Mouse (Mus musculus): ENCODE data around the gene Gps2.
"Not testable (repeated sequence)": the region's sequence is repeated elsewhere in the genome, so short reads cannot be mapped to it uniquely, and the experiment has no call there.

Gene Gps2

DNA sequence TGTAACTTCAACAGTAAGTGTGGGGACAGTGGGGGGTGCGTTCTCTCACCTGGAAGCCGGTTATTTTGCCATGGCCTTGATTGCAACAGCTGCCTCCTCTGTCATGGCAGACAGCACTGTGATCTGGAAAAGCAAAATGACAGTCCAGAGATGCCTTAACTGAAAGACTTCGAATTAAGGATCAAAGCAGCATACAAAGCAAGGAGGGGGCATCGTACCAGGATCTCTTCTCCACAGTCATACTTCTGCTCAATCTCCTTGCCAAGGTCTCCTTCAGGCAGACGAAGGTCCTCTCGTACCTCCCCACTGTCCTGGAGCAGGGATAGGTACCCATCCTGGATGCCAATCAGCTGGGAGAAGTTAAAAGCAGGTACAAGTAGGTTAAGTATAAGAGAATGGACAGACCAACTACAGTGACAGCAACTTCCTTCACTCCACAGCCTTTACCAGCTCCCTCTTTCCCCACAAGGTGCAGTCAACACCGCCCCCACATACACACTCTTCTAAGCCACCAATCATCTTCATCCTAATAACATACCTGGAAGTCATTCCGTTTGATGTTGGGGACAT is 3.8 kb downstream of the Gps2 start:
- DNase-seq: no peak

DNA sequence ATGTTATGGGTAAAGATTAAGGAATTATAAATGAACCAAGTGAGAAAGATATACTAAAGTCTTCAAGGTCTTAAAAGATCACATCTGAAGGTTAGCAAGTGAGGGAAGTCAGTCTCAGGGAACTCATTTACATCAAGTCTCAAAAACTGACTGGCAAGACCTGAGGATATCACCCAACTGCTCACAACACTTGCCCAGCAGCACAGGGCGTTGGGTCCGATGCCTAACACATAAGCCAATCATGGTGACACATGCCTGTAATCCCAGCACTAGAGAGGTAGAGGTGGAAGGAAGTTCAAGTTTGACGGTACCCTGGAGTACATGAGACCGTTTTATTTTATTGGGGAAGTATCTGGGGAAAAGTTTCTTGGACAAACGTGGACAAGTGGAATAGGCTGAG is 4.4 kb downstream of the Gps2 start:
- DNase-seq: no peak

DNA sequence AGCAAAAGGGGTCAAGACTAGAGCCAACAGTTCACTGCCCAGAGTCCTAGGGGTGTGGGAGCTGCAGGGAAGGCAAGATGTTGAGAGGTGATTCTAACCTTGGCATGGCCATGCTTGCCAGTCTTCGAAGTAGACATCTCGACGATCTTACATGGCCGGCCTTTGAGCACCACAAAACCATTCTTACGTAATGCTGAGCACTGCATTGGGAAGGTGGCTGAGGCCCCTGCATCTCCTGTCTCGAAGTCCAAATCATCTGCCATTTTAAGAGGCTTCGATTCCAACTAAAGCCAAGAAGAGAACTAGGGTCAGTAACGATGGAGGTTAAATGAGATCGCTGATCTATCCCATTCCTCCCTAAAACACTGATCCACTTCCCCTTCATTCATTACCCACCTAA is 5.4 kb downstream of the Gps2 start:
- no peak for DNase-seq

DNA sequence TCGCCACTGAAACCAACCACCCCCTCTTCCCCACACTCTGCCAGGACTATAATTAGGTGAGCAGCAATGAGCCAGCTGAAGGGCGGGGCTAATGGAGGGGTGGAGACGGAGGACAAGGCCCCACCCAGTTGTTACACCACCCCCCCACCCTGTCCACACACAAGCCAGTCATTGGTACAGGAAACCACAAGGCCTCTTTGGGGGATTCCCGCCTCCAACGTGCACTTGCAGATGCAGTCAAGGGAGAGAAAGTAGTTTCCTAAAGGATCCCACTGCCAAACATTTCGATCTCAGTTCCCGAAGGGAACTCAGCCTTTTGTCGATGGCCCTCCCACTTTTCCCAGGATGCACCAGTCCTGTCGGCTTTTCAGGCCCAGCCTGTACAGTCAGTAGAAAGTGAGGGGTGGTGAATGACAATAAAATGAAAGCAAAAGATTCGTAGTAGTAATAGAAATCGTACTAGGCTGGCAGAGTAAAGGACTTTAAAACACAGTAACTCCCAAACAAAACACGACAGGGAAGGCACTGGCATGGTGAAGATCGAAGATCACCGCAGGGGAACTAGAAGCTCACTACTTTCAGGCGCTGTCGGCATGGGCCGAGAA is 6.1 kb downstream of the Gps2 start:
- DNase-seq: peak; percentile 68

DNA sequence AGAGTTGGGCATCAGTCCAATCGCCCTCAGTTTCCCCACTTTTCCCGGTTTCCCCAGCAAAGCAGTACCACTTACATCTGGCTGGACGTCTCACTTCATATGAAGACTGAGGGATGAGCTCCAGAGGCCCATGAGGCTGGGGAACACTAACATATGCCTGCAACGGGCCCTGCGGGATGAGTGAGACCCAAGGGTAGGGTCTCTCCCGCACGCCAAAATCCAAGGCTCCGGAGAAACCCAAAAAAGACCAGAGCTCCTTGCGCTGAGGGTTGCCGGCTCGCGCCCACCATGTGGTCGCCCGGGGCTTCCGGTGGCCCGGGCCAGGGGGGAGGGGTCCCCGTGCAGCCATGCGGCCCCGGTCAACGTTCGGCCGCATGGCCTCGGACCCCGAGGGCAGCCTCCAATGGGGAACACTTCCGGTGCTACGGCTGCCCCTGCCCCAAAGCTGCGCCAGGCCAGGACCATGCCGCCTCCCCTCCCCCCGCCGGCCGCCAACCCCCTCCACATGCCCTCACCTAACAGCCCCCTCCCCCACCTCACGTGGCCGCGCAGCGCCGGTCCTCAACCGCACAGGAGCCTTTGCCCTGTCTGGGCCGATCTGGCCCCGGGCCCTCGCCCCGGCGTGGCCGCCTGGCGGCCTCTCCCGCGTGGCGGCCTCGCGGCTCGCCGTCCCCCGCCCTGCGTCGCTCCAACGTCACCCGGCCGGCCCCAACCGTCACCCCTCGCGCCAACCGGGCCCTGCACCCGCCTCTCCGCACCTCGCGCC is 6.8 kb downstream of the Gps2 start:
- DNase-seq: no peak

DNA sequence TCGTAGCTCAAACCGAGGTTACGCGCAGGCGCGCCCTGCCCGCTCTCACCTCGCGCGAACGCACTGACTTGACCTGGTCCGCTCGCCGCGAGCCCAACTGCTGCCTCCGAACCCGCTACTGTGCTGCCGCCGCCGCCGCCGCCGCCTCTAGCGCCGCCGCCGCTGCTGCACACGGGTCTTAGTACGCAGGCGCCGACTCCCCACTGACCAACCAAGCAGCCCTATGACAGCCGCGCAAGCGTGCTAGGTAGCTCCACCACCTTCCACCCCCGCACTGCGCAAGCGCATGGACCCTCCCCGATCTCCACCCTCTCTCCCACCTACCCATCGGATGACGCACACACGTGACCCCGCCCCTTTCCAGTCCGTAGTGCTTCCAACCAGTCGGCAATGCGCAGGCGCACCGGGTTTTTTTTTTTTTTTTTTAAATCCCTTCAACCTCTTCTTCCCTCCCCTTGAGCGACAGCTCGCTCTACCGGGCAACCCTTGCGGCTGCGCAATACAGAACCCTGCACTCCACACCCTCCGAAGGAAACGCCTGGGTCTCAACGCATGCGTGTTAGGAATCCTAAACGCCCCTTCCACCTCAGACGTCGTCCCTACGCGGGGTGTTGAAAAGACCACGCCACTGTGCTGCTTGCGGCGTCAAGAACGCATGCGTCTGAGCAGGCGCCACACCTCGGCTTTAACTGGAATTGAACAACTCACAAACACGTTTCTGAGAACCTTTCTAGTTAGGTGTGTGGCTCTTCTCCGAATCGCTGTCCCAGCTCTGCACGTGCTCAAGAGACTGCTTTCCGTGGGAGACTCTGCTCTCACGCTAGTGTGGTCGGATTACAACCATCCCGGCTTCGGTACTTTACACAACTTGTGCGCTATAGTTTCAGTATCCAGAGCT is 7.7 kb downstream of the Gps2 start, which contains the start of gene Eif5a:
Gene Eif5a, minus strand, starts transcription at position 845 of the 898 bp plus-strand sequence.
- peak; percentile 100 for DNase-seq

DNA sequence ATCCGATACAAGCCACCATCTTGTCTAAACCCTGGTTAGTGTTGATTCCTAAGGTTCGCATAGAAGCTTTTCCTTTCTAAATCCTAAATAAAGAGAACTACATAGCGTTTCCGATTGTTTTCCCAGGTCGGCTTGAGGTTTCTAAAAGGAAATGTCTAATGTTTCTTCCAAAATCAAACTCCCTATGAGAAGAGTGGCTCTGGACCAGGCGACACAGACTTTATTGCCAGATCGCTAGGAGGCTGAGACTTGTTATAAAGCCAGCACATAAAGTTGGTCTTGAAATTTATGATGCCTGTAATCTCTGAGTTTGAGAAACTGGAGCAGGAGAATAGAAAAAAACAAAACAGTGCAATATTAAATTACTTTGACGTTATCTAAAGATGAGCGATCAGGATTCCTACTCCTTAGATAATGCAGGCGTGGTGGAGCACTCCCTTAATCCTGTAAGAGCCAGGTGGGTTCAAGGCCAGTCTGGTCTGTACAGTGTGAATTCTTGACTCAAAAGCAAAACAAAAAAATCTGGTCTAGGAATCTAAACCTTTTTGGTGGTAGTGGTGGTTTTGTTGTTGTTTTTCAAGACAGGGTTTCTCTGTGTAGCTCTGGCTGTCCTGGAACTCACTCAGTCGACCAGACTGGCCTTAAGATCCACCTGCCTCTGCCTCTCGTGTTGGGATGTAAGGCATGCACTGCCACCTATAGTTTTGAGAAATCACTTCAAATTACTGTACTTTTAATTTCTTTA is 8.5 kb downstream of the Gps2 start:
- no peak for DNase-seq

DNA sequence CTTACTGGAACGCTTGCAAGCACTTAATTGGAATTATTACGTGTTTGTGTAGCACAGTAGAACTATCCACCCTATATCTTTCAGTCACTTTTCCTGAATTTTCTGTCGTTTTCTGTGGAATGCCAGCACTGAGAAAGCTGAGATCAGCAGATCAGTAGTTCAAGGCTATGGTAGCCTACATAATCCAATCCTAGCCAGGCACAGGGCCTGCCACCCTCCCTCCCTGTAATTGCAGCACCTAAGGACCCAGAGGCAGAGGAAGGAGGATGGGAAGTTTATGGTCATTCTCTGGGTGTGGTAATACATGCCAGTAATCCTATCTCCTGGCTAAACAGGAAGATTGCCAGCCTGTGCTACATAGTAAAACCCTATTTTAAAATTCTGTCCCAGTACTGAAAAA is 9.1 kb downstream of the Gps2 start:
- no peak for DNase-seq

DNA sequence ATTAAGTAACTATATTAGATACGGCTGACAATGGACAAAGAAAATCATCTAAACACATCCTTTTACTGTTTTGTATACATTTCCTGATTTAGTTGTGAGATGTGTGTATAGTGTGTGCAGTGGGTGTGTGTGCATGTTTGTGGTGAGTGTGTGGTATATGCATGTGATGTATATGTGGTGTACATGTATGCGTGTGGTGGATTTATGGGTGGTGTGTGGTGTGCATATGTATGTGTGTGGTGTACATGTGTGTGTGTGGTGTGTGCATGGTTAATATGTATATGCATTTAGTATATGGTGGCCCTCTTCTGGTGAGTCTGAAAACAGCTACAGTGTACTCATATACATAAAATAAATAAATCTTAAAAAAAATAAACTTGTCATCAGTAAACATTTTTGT is 13.8 kb downstream of the Gps2 start:
- DNase-seq: no peak

DNA sequence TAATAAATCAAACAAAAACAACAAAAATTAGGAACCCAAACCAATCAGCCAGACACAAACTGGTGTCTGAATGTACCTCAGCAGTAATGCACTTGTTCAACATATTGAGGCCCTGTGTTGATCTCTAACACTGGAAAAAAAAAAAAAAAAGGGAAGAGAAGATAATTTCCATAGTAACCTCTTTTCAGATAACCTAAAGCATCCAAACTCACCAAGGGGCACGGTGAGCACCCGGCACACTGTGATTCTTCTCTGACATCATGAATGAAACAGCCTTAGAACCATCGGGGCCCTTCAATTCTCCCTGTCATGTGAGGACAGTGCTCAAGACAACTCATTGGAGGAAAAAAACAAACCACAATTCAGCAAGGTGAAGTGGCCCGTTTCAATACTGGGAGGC is 16.0 kb downstream of the Gps2 start:
- DNase-seq: no peak

DNA sequence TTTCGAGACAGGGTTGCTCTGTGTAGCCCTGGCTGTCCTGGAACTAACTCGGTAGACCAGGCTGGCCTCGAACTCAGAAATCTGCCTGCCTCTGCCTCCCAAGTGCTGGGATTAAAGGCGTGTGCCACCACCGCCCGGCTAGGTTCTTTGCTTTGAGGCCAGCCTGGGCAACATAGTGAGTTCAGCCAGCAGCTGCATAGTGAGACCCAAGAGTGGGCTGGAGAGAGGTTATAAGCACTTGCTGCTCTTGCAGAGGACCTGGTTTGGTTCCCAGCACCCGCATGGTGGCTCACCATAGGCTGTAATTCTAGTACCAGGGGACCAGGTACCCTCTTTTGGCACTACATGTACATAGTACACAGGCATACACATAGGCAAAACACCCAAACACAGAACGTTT is 16.5 kb downstream of the Gps2 start:
- DNase-seq: not testable (repeated sequence)

DNA sequence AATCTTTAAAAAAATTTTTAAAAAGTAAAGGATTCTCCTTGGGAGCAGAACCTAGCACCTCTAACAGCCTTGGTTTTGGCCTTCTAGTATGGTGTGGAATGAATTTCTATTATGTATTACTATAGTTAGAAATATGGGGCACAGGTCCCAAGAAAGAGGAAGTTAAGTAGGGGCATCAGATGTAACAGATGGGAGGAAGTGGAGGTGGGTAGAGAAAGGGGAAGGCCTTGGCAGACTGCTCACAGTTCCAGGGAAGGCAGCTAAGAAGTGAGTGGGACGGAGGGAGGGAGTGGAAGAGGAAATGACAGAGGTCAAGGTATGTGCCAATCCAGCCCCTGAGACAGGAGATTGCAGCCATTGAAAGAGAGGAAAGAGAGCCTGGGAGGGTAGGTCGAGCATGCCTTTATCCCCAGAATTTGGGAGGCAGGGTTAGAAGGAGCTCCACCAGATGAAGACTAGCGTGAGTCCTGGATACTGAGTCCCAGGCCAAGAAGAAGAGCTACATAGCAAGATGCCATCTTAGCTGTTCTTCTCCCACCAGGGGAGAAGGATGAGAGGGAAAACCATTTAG is 17.4 kb downstream of the Gps2 start:
- DNase-seq: peak; percentile 39

DNA sequence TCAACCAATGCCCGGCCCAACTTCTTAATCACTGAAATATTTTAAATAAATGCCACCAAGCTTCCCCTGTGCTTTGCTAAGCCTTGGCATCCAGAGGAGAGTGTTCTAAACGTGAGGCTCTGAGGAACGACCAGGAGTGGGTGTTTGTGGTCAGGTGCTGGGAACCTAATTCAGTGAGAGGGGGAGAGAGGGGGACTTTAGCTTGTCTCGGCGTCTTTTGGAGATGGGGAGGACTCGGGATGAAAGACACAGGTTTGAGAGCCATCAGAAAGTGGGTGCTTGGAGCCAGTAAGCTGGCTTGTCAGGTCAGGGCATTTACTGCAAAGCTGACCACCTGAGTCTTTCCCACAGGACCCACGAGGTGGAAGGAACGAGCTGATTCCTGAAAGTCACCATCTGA is 18.1 kb downstream of the Gps2 start:
- no peak for DNase-seq

DNA sequence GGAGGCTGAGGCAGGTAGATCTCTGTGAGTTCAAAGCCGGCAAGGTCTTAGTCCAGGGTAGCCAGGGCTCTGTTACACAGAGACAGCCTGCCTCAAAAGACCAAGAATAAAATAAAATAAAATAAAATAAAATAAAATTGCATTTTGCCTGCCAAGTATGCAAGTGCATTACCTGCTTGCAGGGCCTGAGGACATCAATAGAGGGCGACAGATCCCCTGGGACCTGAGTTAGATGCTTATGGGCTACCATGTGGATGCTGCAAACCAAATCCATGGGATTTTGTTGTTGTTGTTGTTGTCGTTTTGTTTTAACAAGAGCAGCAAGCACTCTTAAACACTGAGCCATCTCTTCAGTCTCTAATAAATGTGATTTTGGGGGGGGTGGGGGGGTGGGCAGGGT is 18.6 kb downstream of the Gps2 start:
- DNase-seq: peak; percentile 51

DNA sequence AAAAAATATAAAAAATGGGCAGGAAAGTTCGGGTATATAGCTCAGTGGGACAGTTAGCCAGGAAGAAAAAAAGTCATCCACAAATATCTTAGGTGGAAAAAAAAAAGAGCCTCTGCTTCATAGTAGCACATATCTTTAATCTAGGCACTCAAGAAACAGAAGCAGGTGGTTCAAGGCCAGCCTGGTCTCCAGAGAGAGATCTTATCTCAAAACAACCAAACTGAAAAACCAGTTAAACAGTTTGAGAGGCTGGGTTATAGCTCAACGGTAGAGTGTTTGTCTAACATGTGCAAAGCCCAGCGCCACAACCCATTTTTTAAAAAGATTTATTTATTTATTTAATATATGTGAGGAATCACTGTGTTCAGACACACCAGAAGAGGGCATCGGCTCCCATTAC is 19.4 kb downstream of the Gps2 start:
- no peak for DNase-seq

DNA sequence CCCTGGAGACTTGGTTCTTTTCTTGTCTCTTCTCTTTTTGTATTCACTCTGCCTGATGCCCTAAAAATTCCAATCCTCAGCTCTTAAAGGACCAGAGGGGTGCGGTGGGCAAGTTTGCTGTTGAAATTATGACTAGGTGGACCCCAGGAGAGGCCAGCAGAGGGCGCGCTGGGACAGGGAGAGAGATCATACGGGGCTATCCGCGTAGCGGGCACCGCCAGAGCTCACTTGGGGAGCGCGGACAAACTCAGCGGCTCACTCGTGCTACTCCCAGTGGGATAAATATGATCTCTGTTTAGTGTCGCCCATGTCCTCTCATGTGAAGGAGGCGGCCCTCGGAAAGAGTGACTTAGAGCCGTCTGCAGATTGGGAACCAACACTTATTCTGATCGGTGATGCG is 20.5 kb downstream of the Gps2 start:
- peak; percentile 95 for DNase-seq

DNA sequence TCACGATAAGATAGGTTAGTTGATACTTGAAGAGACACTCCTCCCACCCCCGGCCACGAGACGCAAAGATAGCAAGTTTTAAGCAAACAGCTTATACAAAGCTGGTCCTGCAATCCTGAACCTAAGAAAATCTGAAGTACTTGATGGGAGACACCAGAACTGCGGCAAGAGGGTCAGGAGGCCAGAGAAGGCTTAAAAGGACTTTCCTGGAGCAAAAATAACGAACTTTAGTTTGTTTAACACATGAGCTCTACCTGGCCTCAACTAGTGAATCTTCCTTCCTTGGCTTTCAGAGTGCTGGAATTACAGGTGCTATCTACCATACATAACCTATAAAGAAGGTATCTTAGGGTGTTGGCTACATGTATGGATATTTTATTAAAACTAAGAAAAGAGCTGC is 21.0 kb downstream of the Gps2 start:
- DNase-seq: no peak

DNA sequence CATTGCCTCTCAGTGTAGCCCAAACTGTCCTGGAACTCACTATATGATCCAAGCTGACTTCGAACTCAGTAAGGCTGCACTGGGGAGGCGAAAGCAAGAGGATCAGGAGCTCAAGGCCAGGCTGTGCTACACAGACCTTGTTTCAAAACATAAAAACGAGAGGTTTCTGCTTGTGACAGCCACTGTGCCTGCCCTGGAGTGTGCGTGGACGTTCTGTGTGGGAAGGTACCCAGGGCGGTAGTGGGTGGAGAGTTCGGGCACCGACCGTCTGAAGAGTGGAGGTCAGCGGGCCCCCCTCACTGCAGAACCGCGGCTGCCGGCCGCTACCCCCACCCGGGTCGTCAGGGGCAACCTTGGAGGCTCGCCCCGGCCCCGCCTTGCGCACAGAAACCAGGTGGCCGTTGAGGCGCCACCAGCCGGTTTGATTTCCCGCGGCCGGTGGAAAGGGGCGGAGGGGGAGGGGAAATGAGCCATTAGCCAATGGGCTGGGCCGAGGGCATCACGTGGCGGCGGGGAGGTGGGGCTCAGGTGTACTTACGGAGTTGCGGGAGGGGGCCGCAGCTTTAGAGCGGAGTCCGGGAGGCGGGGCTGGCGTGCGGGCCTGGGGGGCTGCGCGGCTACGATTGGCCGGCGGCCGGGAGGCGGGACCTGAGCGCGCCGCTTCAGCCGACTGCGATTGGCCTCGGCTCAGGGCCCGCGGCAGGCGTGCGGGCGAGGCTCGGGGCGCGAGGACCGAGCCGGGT is 21.6 kb downstream of the Gps2 start, which contains the start of gene Ybx2:
Gene Ybx2, plus strand, starts transcription at position 660 of the 743 bp plus-strand sequence.
- peak; percentile 96 for DNase-seq

DNA sequence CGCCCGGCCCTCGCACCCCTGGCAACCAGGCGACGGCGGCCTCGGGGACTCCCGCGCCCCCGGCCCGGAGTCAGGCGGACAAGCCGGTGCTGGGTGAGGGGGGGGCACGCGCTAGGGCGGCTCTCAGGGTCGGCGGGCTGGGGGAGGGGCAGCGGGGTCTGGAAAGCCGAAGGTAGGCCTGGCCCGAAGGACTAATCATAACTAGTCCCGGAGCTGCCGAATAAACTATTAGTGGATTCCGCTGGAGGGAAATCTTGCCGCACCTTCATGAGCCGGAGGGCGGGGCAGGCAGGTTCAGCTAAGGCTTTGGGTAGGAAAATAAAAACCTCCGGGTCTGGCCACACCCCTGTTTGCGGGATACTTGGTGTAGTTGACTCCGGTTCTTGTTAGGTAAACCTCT is 22.5 kb downstream of the Gps2 start:
- DNase-seq: peak; percentile 48

DNA sequence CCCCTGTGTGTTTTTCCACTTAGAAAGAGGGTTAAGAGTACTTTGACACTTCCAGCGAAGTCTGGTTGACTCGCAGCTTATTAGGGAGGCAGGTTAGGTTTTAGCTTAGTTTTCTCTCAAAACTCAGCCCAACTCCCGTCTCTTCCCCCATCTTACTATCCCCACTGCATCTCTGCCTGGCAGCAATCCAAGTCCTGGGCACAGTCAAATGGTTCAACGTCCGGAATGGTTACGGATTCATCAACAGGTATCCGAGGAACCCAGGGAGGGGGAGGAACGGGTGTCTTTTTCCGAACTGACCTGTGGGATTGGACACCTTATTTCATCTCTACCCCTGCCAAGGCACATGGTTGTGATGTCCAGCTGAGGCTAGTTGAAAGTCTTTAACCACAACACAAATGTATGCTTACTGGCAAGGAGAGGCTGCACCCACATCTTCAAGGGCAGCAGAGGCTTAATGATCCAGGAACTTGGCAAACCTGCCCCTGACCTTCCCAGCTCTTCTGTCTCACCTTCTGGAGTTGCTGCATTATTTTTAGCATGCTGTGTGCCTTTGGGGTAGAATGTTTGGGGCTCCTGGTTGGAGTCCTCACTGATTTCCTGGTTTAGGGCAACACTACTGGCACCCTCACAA is 23.1 kb downstream of the Gps2 start:
- DNase-seq: no peak

DNA sequence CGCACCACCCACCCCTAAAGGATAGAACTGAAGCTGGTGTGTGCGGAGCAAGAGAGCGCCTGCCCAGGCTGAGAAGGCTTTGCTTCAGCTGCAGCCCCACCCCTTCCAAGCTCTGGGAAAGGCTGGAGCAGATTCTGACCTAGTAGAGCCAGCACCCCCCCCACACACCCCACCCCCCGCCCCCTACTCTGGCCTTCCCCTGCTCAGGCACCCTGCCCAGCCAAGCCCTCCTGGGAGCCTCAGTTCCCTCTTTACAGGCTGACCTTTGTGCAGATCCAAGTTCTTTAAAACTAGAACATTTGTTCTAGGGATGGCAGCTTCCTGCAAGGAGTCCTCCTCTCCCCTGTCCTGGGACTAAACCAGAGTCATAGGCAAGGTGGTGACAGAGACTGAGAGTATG is 23.7 kb downstream of the Gps2 start:
- no peak for DNase-seq

Measured in thymus, postnatal 14 days (tissue).